Mouse (Mus musculus) heart, embryonic 13.5 days (tissue): ENCODE data around the gene Muc5ac. TPM values are rescaled to one million over a fixed set of nuclear protein-coding genes. Genes with fewer than 3 reads are reported as not detected.
"Not testable (repeated sequence)": the region's sequence is repeated elsewhere in the genome, so short reads cannot be mapped to it uniquely, and the experiment has no call there.

ENCODE experiments used
- ATAC-seq: fragments of 200-750 bp; cut with Nextera tagmentation; 2 replicates; pipeline ENCODE4 v1.8.0; 2017; ENCODE audit warnings: moderate TSS enrichment; ENCODE audit not compliant: insufficient number of reproducible peaks, low FRiP score, low TSS enrichment; ENCODE audit errors: extremely low read depth
- H3K27ac ChIP-seq: fragments of 300-500 bp; sonication (generic); replicated peaks from 2 replicates; pipeline ENCODE4 v1.5.1; 2015; ENCODE audit warnings: moderate library complexity, mild to moderate bottlenecking, inconsistent platforms
- H3K27me3 ChIP-seq: fragments of 300-500 bp; sonication (generic); replicated peaks from 2 replicates; pipeline ENCODE4 v1.6.1; 2015; ENCODE audit warnings: mild to moderate bottlenecking, inconsistent platforms
- H3K36me3 ChIP-seq: fragments of 300-500 bp; sonication (generic); 2 replicates; pipeline ENCODE4 v1.6.1; 2015; ENCODE audit warnings: mild to moderate bottlenecking, inconsistent platforms
- H3K4me1 ChIP-seq: fragments of 300-500 bp; sonication (generic); 2 replicates; pipeline ENCODE4 v1.6.1; 2015; ENCODE audit warnings: inconsistent platforms
- H3K4me2 ChIP-seq: fragments of 300-500 bp; sonication (generic); 2 replicates; pipeline ENCODE4 v1.6.1; 2015; ENCODE audit warnings: inconsistent platforms, mild to moderate bottlenecking, moderate library complexity
- H3K4me3 ChIP-seq: fragments of 300-500 bp; sonication (generic); 2 replicates; pipeline ENCODE4 v1.5.1; 2015; ENCODE audit warnings: moderate library complexity, mild to moderate bottlenecking, inconsistent platforms
- H3K9ac ChIP-seq: fragments of 300-500 bp; sonication (generic); 2 replicates; pipeline ENCODE4 v1.6.1; 2015; ENCODE audit warnings: inconsistent platforms, mild to moderate bottlenecking, moderate library complexity
- H3K9me3 ChIP-seq: fragments of 300-500 bp; sonication (generic); 2 replicates; pipeline ENCODE4 v1.6.1; 2016; ENCODE audit warnings: inconsistent platforms
- WGBS: fragments of 180-500 bp; shearing (Covaris S2); methylation state at CpG from one replicate; pipeline ENCODE4 v1.1.7; 2015; ENCODE audit warnings: mixed read lengths; 5-methylcytosine and 5-hydroxymethylcytosine counted together
- polyA plus RNA-seq: library from polyadenylated mRNA; unstranded; fragments of >200 nt; fragmentation: Nextera tagmentation; extraction: Ambion mirVana; gene quantifications from 2 replicates; pipeline ENCODE4 v1.2.1, GENCODE M21; 2015

Muc5ac gene
- polyA plus RNA-seq, 1 experiment from 2014 or later: not detected

- H3K9me3 ChIP-seq: peaks cover 10% of the 10 kb centered on the region
- 85% methylated on average over 7 of the region's 7 CpGs for WGBS
- no peaks in the 10 kb centered on the region for H3K36me3 ChIP-seq
- ATAC-seq: no peak
- no peaks in the 10 kb centered on the region; the same call in 1 of the 2 replicates for H3K27me3 ChIP-seq
- no peak overlapping the region for H3K4me3 ChIP-seq
- no peaks in the 10 kb centered on the region for H3K4me1 ChIP-seq
- H3K9ac ChIP-seq: no peak overlapping the region
- H3K27ac ChIP-seq: no peak overlapping the region
- H3K4me2 ChIP-seq: no peak overlapping the region
Measured at GRCm38 (mm10) chr7:141803206-141803605, 14.4 kb downstream of the Muc5ac start.

DNA sequence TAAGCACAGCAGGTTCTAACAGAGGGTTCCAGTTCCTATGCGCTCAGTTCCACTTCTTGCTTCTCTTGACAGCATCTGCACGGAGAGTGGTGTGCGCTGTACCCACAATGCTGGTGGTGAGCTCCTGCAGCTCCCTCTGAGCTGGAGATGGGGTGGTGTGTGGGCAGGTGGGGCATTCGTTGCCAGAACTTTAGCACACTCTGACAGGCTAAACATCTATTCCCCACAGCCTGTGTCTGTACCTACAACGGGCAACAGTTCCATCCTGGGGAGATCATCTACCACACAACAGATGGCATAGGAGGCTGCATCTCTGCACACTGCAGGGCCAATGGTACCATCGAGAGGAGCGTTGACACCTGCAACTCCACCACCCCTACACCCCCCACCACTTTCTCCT lies 16.6 kb downstream of the Muc5ac start:
- Histone ChIP-seq H3K9ac (no peak overlapping the region), H3K27me3 (no peaks in the 10 kb centered on the region; the same call in 1 of the 2 replicates), H3K27ac (no peak overlapping the region), H3K4me2 (no peak overlapping the region), H3K4me1 (no peaks in the 10 kb centered on the region), H3K36me3 (no peaks in the 10 kb centered on the region), H3K4me3 (no peak overlapping the region), H3K9me3 (no peaks in the 10 kb centered on the region)
- 73% methylated on average over 7 of the region's 7 CpGs for WGBS
- ATAC-seq: no peak

- H3K27me3 ChIP-seq, H3K4me3 ChIP-seq, H3K27ac ChIP-seq, H3K9ac ChIP-seq, H3K4me2 ChIP-seq, H3K9me3 ChIP-seq, H3K36me3 ChIP-seq, H3K4me1 ChIP-seq, ATAC-seq: not testable (repeated sequence)
- WGBS: no CpG with 5 or more reads among the region's 4 CpGs
Measured at GRCm38 (mm10) chr7:141807823-141808222, 19.1 kb downstream of the Muc5ac start.

DNA sequence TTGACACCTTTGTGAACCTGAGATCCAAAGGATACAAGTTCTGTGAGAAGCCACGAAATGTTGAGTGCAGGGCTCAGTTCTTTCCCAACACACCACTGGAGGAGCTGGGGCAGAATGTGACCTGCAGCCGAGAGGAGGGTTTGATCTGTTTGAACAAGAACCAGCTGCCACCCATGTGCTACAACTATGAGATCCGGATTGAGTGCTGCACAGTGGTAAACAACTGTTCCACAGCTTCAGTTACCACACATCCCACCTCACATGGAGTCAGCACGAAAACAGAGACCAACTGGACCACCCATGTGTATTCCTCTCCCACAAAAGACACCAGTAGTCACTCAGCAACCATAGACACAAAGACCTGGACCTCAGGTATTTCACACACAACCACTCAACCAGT lies 21.2 kb downstream of the Muc5ac start:
- not testable (repeated sequence) for H3K4me2 ChIP-seq, H3K4me3 ChIP-seq, H3K4me1 ChIP-seq, H3K9me3 ChIP-seq, H3K27me3 ChIP-seq, ATAC-seq, H3K27ac ChIP-seq, H3K36me3 ChIP-seq, H3K9ac ChIP-seq
- no CpG with 5 or more reads among the region's 4 CpGs for WGBS

DNA sequence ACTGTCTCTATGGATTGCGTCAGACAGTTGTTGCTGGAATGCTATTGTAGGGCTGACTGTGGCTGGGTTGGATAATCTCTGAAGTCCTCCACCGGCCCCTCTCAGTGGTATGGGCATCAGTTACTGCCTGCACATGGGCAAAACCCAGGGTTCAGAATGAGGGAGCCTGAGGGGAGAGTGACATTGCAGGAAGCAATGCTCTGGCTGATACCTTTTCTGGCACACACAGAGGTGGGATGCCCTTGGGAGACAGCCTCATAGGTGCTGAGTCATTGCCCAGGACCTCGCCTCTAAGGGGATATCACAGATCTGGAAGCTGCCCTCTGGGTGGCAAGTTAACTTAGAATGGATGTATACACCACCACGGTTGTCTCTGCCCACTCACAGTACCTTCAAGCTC lies 24.5 kb downstream of the Muc5ac start:
- Histone ChIP-seq H3K27ac (no peak overlapping the region), H3K4me1 (no peaks in the 10 kb centered on the region; the same call in 1 of the 2 replicates), H3K4me3 (no peak overlapping the region), H3K9me3 (no peaks in the 10 kb centered on the region), H3K9ac (no peak overlapping the region), H3K36me3 (no peaks in the 10 kb centered on the region), H3K4me2 (no peak overlapping the region), H3K27me3 (no peaks in the 10 kb centered on the region; the same call in 1 of the 2 replicates)
- WGBS: 63% methylated on average over 4 of the region's 4 CpGs
- no peak for ATAC-seq

DNA sequence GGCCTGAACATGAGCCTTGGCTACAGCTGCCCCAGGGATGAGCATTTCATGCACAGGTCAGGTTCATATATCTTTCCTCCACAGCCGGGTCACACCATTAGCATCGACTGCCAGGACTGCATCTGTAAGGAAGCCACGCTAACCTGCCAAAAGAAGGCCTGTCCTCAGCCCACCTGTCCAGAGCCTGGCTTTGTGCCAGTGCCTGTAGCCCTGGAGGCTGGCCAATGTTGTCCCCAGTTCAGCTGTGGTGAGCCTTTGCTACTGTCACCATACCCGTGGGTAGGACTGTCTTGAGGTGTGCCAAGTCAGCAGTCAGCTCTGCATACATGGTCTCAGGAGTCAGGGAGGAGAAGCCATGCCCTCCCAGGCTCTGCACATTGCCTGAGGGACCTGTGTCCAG lies 26.6 kb downstream of the Muc5ac start:
- no peak overlapping the region for H3K27ac ChIP-seq
- H3K9ac ChIP-seq: no peak overlapping the region
- 63% methylated on average over 4 of the region's 4 CpGs for WGBS
- no peaks in the 10 kb centered on the region for H3K36me3 ChIP-seq
- H3K4me2 ChIP-seq: no peak overlapping the region
- no peak overlapping the region for H3K4me3 ChIP-seq
- no peaks in the 10 kb centered on the region for H3K9me3 ChIP-seq
- H3K4me1 ChIP-seq: no peaks in the 10 kb centered on the region; the same call in 1 of the 2 replicates
- no peaks in the 10 kb centered on the region; the same call in 1 of the 2 replicates for H3K27me3 ChIP-seq
- no peak for ATAC-seq

GRCm38 (mm10) chr7:141817355-141818075 lies 28.7 kb downstream of the Muc5ac start:
- Histone ChIP-seq H3K4me1 (no peaks in the 10 kb centered on the region; the same call in 1 of the 2 replicates), H3K9me3 (no peaks in the 10 kb centered on the region), H3K4me3 (no peak overlapping the region), H3K9ac (no peak overlapping the region), H3K4me2 (no peak overlapping the region), H3K27ac (no peak overlapping the region), H3K36me3 (no peaks in the 10 kb centered on the region), H3K27me3 (peaks cover 3% of the 10 kb centered on the region; the same call in 1 of the 2 replicates)
- ATAC-seq: no peak
- 65% methylated on average over 11 of the region's 11 CpGs for WGBS

DNA sequence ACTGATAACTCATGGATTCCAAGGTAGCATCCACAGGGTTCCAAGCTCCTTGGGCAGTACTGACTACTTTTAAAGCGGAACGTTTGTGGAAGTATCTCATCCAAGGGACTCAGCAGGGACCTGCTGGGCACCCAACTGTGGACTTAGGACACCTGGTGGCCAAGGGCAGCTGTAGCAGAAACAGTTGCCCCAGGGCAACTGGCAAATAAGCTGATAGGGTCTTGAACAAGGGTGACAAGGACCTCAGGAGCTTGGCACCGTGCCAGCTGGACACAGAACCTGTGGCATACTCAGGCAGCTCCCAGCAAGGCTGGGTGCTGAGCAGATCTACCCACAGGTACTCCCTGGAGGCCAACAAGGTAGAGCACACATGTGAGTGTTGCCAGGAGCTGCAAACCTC lies 29.5 kb downstream of the Muc5ac start:
- 63% methylated on average over 3 of the region's 3 CpGs for WGBS

GRCm38 (mm10) chr7:141822582-141823261 lies 34.0 kb downstream of the Muc5ac start:
- Histone ChIP-seq H3K4me3 (no peak overlapping the region), H3K27ac (no peak overlapping the region), H3K9ac (no peak overlapping the region), H3K4me2 (no peak overlapping the region), H3K36me3 (no peaks in the 10 kb centered on the region), H3K27me3 (peaks cover 17% of the 10 kb centered on the region), H3K9me3 (no peaks in the 10 kb centered on the region), H3K4me1 (no peaks in the 10 kb centered on the region; the same call in 1 of the 2 replicates)
- no peak for ATAC-seq
- WGBS: 44% methylated on average over 4 of the region's 4 CpGs

More for the DNA sequence above, 29.5 kb downstream of the Muc5ac start:
- Histone ChIP-seq H3K9me3 (no peaks in the 10 kb centered on the region), H3K27ac (no peak overlapping the region), H3K4me2 (no peak overlapping the region), H3K27me3 (peaks cover 6% of the 10 kb centered on the region; the same call in 1 of the 2 replicates), H3K4me3 (no peak overlapping the region), H3K36me3 (no peaks in the 10 kb centered on the region), H3K9ac (no peak overlapping the region), H3K4me1 (no peaks in the 10 kb centered on the region; the same call in 1 of the 2 replicates)
- no peak for ATAC-seq

DNA sequence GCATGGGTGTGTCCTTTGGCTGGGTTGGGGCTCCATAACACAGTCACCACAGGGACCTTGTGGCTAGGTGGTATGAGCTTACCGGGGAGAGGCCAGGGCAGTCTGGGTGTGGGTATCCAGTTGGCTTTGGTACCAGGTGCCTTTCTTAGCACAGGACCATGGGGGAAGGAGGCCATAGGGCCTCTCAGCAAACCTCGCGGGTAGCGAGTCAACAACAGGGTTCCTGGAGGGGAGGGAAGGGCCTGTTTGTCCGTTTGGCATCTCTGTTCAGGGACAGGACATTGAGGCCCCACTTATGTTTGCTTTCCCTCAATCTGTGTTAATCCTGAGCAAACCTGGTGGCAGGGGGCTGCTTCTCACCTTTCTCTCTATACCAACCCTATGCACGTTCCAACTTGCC lies 34.9 kb downstream of the Muc5ac start:
- H3K36me3 ChIP-seq: no peaks in the 10 kb centered on the region
- H3K4me1 ChIP-seq: no peaks in the 10 kb centered on the region
- peaks cover 17% of the 10 kb centered on the region for H3K27me3 ChIP-seq
- no peak overlapping the region for H3K4me3 ChIP-seq
- no peak overlapping the region for H3K4me2 ChIP-seq
- H3K9ac ChIP-seq: no peak overlapping the region
- H3K27ac ChIP-seq: no peak overlapping the region
- no peaks in the 10 kb centered on the region for H3K9me3 ChIP-seq
- ATAC-seq: no peak
- WGBS: 81% methylated on average over 6 of the region's 6 CpGs

DNA sequence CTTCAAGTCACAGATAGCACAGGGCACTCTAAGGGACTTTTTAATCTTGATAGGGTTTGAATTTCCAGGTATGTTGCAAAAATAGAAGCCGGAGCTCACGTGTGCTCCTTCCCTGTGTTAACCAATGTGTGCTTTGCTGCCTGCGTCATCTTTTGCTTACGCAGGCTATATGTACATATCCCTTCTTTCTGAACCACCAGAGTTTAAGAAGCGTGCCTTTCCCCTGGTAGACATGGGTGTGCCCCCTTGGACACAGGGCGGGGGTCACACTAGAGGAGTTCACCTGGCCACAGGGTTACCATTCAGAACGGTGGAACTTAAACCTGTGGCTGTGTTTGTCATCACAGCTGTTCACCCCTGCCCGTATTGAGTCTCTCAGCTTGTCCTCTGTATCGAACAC lies 35.6 kb downstream of the Muc5ac start:
- H3K36me3 ChIP-seq: no peaks in the 10 kb centered on the region
- no peak overlapping the region for H3K4me2 ChIP-seq
- H3K9ac ChIP-seq: no peak overlapping the region
- 79% methylated on average over 9 of the region's 9 CpGs for WGBS
- no peaks in the 10 kb centered on the region for H3K9me3 ChIP-seq
- no peak overlapping the region for H3K4me3 ChIP-seq
- no peak overlapping the region for H3K27ac ChIP-seq
- ATAC-seq: no peak
- no peaks in the 10 kb centered on the region for H3K4me1 ChIP-seq
- peaks cover 17% of the 10 kb centered on the region for H3K27me3 ChIP-seq
